Mouse (Mus musculus): ENCODE results near the gene Tmem184b.

- TF ChIP-seq CTCF (IDR thresholded peaks at IDR 0.05), result no peak
- TF ChIP-seq POLR2A (IDR thresholded peaks at IDR 0.05; ENCODE audit: insufficient read depth, low read depth, low read length), result peak; percentile 47; the same call in 1 of the 2 replicates
Measured at GRCm38 (mm10) chr15:79368313-79368811, 35.0 kb downstream of the Tmem184b start.

All from heart, adult 2 months (tissue).